Mouse (Mus musculus): ENCODE results near the gene Srpk1. TPM values are rescaled to one million over a fixed set of nuclear protein-coding genes. Genes with fewer than 3 reads are reported as not detected.

The Srpk1 gene
- total and polyA plus RNA-seq, 3 experiments = 60.8 to 129 (median 65.9) TPM

GRCm38 (mm10) chr17:28628248-28629124 lies 6.0 kb upstream of the Srpk1 start:
- dilution Hi-C loops (cut with MboI; ENCODE audit: extremely low pct_ligation_motif_present, extremely low pct_unique_long_range_greater_than_20kb, low sequenced_read_pairs) = no loop called here
- Histone ChIP-seq H3K79me2 (replicated peaks; ENCODE audit: control insufficient read depth, extremely low read depth, insufficient read depth, poor library complexity, severe bottlenecking) (no peaks in the 10 kb centered on the region), H3K9me3 (replicated peaks; ENCODE audit: low read length) (no peaks in the 10 kb centered on the region), H3K4me3 (replicated peaks in 1 of 3; ENCODE audit: low read depth in 2 of 3, low read length in 2 of 3, poor library complexity in 1 of 3) (no peak overlapping the region), H3K4me2 (ENCODE audit: insufficient read depth, low read depth, poor library complexity, severe bottlenecking) (no peak overlapping the region), H3K36me3 (replicated peaks in 1 of 2; ENCODE audit: control insufficient read depth in 1 of 2, insufficient read depth in 1 of 2, low read length in 1 of 2) (no peaks in the 10 kb centered on the region), H3K9ac (ENCODE audit: insufficient read depth, low read depth) (no peak overlapping the region), H3K27ac (ENCODE audit: insufficient read depth, low read depth) (no peak overlapping the region), H3K27me3 (replicated peaks) (peaks cover 11% of the 10 kb centered on the region), H3K4me1 (ENCODE audit: control insufficient read depth in 1 of 2, insufficient read depth in 2 of 2) (peaks cover 9 to 16% of the 10 kb centered on the region in 2 experiments; a peak in 3 of 4 replicates)
- 0 out of 2 replicates have a peak, but pooled peaks have one; percentile 9 for TF ChIP-seq BHLHE40 (IDR thresholded peaks at IDR 0.05; ENCODE audit: low read depth, low read length)
- no peak for TF ChIP-seq SMC3 (IDR thresholded peaks at IDR 0.05; ENCODE audit: low read depth, low read length)
- in situ Hi-C loops (cut with MboI; ENCODE audit: low pct_ligation_motif_present, low pct_unique_long_range_greater_than_20kb, low sequenced_read_pairs) = no loop called here
- no peak for DNase-seq (ENCODE audit: extremely low read depth)

DNA sequence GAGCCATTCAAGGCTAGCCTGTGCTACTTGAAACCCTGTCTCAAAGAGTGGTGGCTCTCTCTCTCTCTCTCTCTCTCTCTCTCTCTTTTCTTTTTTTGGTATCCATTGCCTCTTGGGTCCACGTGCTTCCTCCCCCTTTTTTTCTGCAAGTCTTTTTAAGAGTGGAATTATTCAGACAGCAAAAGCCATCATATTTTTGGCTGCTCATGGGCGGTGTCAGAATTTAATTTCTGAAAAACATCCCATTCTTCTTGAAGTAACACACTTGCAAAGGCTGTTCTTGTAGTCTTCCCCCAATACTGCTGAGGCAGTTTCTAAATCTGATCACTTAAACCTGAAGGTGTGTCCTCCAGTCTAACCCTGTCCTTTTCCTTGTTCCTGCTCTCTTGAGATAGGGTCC lies 4.4 kb upstream of the Srpk1 start:
- DNase-seq (ENCODE audit: extremely low read depth) = no peak
- Histone ChIP-seq H3K27ac (ENCODE audit: insufficient read depth, low read depth) (no peak overlapping the region), H3K9me3 (replicated peaks; ENCODE audit: low read length) (no peaks in the 10 kb centered on the region), H3K4me3 (replicated peaks in 1 of 3; ENCODE audit: low read depth in 2 of 3, low read length in 2 of 3, poor library complexity in 1 of 3) (no peak overlapping the region), H3K9ac (ENCODE audit: insufficient read depth, low read depth) (no peak overlapping the region), H3K4me1 (ENCODE audit: control insufficient read depth in 1 of 2, insufficient read depth in 2 of 2) (peaks cover 9 to 19% of the 10 kb centered on the region in 2 experiments; a peak in 3 of 4 replicates), H3K79me2 (replicated peaks; ENCODE audit: control insufficient read depth, extremely low read depth, insufficient read depth, poor library complexity, severe bottlenecking) (peaks cover 2% of the 10 kb centered on the region; the same call in 1 of the 2 replicates), H3K36me3 (replicated peaks in 1 of 2; ENCODE audit: control insufficient read depth in 1 of 2, insufficient read depth in 1 of 2, low read length in 1 of 2) (no peaks in the 10 kb centered on the region), H3K27me3 (replicated peaks) (peaks cover 11% of the 10 kb centered on the region), H3K4me2 (ENCODE audit: insufficient read depth, low read depth, poor library complexity, severe bottlenecking) (no peak overlapping the region)
- in situ Hi-C loops (cut with MboI; ENCODE audit: low pct_ligation_motif_present, low pct_unique_long_range_greater_than_20kb, low sequenced_read_pairs) = no loop called here
- dilution Hi-C loops (cut with MboI; ENCODE audit: extremely low pct_ligation_motif_present, extremely low pct_unique_long_range_greater_than_20kb, low sequenced_read_pairs) = no loop called here
- no peak for TF ChIP-seq CTCF (conservative IDR thresholded peaks at IDR 0.05 in 1 of 2, IDR thresholded peaks at IDR 0.05 in 1 of 2; ENCODE audit: low read depth in 2 of 2, low read length in 2 of 2)
- no peak for TF ChIP-seq MXI1 (IDR thresholded peaks at IDR 0.05; ENCODE audit: low read depth, low read length)
- TF ChIP-seq PAX5 (IDR thresholded peaks at IDR 0.05; ENCODE audit: low read length) = no peak
- TF ChIP-seq SIN3A (IDR thresholded peaks at IDR 0.05; ENCODE audit: low read length) = no peak
- TF ChIP-seq IRF4 (IDR thresholded peaks at IDR 0.05; ENCODE audit: low read depth, low read length) = no peak
- TF ChIP-seq MAX (IDR thresholded peaks at IDR 0.05; ENCODE audit: low read length) = no peak
- TF ChIP-seq RAD21 (IDR thresholded peaks at IDR 0.05; ENCODE audit: low read depth, low read length) = no peak
- TF ChIP-seq USF1 (IDR thresholded peaks at IDR 0.05; ENCODE audit: low read depth, low read length) = no peak
- TF ChIP-seq JUN (IDR thresholded peaks at IDR 0.05; ENCODE audit: insufficient read depth, low read depth, low read length) = no peak
- no peak for TF ChIP-seq CHD2 (IDR thresholded peaks at IDR 0.05; ENCODE audit: low read length)
- TF ChIP-seq MYC (IDR thresholded peaks at IDR 0.05; ENCODE audit: low read depth, low read length) = no peak
- TF ChIP-seq ZNF384 (IDR thresholded peaks at IDR 0.05; ENCODE audit: low read depth, low read length) = no peak
- no peak for TF ChIP-seq POLR2AphosphoS2 (IDR thresholded peaks at IDR 0.05; ENCODE audit: low read depth, low read length)
- TF ChIP-seq USF2 (conservative IDR thresholded peaks at IDR 0.05; ENCODE audit: low read depth, low read length) = no peak
- no peak for TF ChIP-seq UBTF (IDR thresholded peaks at IDR 0.05; ENCODE audit: low read depth, low read length)
- no peak for TF ChIP-seq KAT2A (IDR thresholded peaks at IDR 0.05; ENCODE audit: insufficient replicate concordance, low read length)
- no peak for TF ChIP-seq MEF2A (IDR thresholded peaks at IDR 0.05; ENCODE audit: borderline replicate concordance, low read depth, low read length)
- TF ChIP-seq ZKSCAN1 (IDR thresholded peaks at IDR 0.05; ENCODE audit: borderline replicate concordance, low read depth, low read length) = no peak
- TF ChIP-seq ETS1 (conservative IDR thresholded peaks at IDR 0.05; ENCODE audit: low read depth, low read length) = no peak
